Mouse (Mus musculus) heart, postnatal 0 days (tissue): ENCODE measurements around the gene Tmem8b. TPM values are rescaled to one million over a fixed set of nuclear protein-coding genes. Genes with fewer than 3 reads are reported as not detected.

Experiments
- ATAC-seq: fragments of 200-750 bp; cut with Nextera tagmentation; 2 replicates; pipeline ENCODE4 v1.8.0; 2017; ENCODE audit warnings: low read depth, moderate number of reproducible peaks, moderate library complexity; ENCODE audit not compliant: insufficient read depth
- DNase-seq: peaks from one replicate; pipeline ENCODE4 v3.0.0-alpha.2; 2016; ENCODE audit warnings: low spot score
- H3K27ac ChIP-seq: fragments of 300-500 bp; sonication (generic); 2 replicates; pipeline ENCODE4 v1.5.1; 2014; ENCODE audit warnings: low read depth, mild to moderate bottlenecking
- H3K27me3 ChIP-seq: fragments of 300-500 bp; sonication (generic); 2 replicates; pipeline ENCODE4 v1.6.1; 2014; ENCODE audit warnings: low read length, mixed read lengths; ENCODE audit not compliant: control insufficient read depth, insufficient read depth
- H3K36me3 ChIP-seq: fragments of 300-500 bp; sonication (generic); replicated peaks from 2 replicates; pipeline ENCODE4 v1.6.1; 2014; ENCODE audit warnings: low read length, mixed read lengths; ENCODE audit not compliant: control insufficient read depth, insufficient read depth
- H3K4me1 ChIP-seq: fragments of 300-500 bp; sonication (generic); 2 replicates; pipeline ENCODE4 v1.6.1; 2014; ENCODE audit warnings: antibody characterized with exemption; ENCODE audit not compliant: control insufficient read depth, insufficient read depth
- H3K4me2 ChIP-seq: fragments of 300-500 bp; sonication (generic); 2 replicates; pipeline ENCODE4 v1.6.1; 2014; ENCODE audit warnings: low read depth, mild to moderate bottlenecking, low read length, moderate library complexity
- H3K4me3 ChIP-seq: fragments of 300-500 bp; sonication (generic); 2 replicates; pipeline ENCODE4 v1.5.1; 2014; ENCODE audit warnings: low read depth, low read length
- H3K9ac ChIP-seq: fragments of 300-500 bp; sonication (generic); replicated peaks from 2 replicates; pipeline ENCODE4 v1.6.1; 2014; ENCODE audit warnings: low read depth, low read length, mixed read lengths
- H3K9me3 ChIP-seq: fragments of 300-500 bp; sonication (generic); replicated peaks from 2 replicates; pipeline ENCODE4 v1.6.1; 2016; ENCODE audit warnings: low read length; ENCODE audit not compliant: control insufficient read depth
- CTCF ChIP-seq: IDR thresholded peaks from 2 replicates; pipeline ENCODE4 v1.5.1; 2016; ENCODE audit warnings: antibody characterized with exemption, control low read depth, low read depth
- EP300 ChIP-seq: IDR thresholded peaks from 2 replicates; pipeline ENCODE4 v1.6.1; 2016; ENCODE audit warnings: antibody characterized with exemption, low read depth
- WGBS: fragments of 180-500 bp; shearing (Covaris S2); extraction: QIAGEN DNeasy Blood & Tissue Kit; methylation state at CpG from one replicate; pipeline ENCODE4 v1.1.7; 2014; 5-methylcytosine and 5-hydroxymethylcytosine counted together
- polyA plus RNA-seq: library from polyadenylated mRNA; unstranded; fragments of >200 nt; fragmentation: Nextera tagmentation; extraction: Ambion mirVana; gene quantifications from 2 replicates; pipeline ENCODE4 v1.2.1, GENCODE M21; 2015
- total RNA-seq: library from RNA; depleted of rRNA; stranded (reverse); fragments of >200 nt; gene quantifications from 2 replicates; pipeline ENCODE4 v1.2.3, GENCODE M21; 2014; ENCODE audit warnings: low replicate concordance

The Tmem8b gene
- total and polyA plus RNA-seq, 2 experiments from 2014 or later: 4.9 to 24.9 TPM

GRCm38 (mm10) chr4:43726228-43726993 lies 57.6 kb downstream of the Tmem8b start:
- H3K36me3 ChIP-seq: no peaks in the 10 kb centered on the region
- peaks cover 46% of the 10 kb centered on the region for H3K4me1 ChIP-seq
- TF ChIP-seq EP300 (no peak), CTCF (no peak)
- DNase-seq: no peak
- H3K4me3 ChIP-seq: no peak overlapping the region
- no peak overlapping the region for H3K4me2 ChIP-seq
- H3K27ac ChIP-seq: peak overlapping the region; percentile 97
- H3K27me3 ChIP-seq: no peaks in the 10 kb centered on the region
- ATAC-seq: no peak
- no peaks in the 10 kb centered on the region for H3K9me3 ChIP-seq
- 0 out of 2 replicates have a peak overlapping the region, but pooled peaks have one; percentile 16 for H3K9ac ChIP-seq
- WGBS: 49% methylated on average over 12 of the region's 12 CpGs

- Histone ChIP-seq H3K9ac (0 out of 2 replicates have a peak within 1 kb of the TSS, but pooled peaks have one; percentile 16), H3K4me2 (peak within 1 kb of the TSS; percentile 10; the same call in 1 of the 2 replicates), H3K4me1 (peaks cover 47% of the 10 kb centered on the region), H3K27me3 (no peaks in the 10 kb centered on the region), H3K9me3 (no peaks in the 10 kb centered on the region), H3K4me3 (no peak within 1 kb of the TSS), H3K27ac (peak within 1 kb of the TSS; percentile 97), H3K36me3 (no peaks in the 10 kb centered on the region)
- TF ChIP-seq CTCF (no peak), EP300 (no peak; the same call in 1 of the 2 replicates)
- WGBS: 15% methylated on average over 3 of the region's 3 CpGs
- ATAC-seq: peak; percentile 66
- peak; percentile 87 for DNase-seq
These were observed 58.2 kb downstream of the Tmem8b start, which contains the start of gene Hrct1 for GRCm38 (mm10) chr4:43726995-43727394. TSS of gene Hrct1 (plus strand) at chr4:43727188.

DNA sequence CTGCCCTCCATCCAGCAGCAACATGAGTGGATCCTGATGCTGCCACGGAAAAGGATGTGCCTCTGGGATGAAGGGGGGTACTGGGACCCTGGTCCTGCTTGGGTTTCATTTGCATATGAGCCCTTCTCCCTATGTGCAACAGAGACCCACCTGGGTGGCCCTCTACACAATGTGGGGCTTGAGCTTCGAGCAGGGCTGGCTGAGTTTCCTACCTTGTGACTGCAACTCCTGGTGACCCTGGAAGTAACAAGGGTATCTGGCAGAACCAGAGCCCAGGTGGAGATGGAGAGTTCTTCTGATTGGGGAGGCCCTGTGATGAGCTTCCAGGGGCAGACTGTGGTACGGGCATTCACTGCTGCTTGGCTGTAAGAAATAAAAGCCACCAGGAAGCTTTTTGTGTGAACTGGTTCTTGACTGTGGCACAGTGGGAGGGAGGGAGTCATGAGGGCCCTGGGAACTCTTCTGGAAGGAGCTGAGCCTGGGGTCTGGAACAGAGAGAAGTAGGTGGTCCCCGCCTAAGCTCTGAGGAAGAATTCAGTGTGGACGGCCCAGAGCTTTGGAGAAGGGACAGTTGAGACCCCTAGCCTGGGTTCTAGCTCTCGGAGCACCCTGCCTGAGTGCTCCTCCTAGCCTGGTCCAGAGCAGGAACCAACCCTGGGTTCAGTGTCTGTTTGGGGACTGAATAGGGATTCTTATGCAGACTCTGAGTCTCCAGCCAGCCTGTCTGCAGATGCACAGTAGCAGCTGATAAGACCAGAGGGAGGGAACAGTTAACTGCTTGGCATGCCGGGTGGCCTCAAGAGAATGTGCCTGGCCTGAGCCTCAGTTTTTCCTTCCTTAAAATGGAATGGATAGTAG lies 59.2 kb downstream of the Tmem8b start:
- TF ChIP-seq EP300 (no peak), CTCF (no peak)
- DNase-seq: no peak
- Histone ChIP-seq H3K9ac (no peak overlapping the region), H3K36me3 (no peaks in the 10 kb centered on the region), H3K27me3 (no peaks in the 10 kb centered on the region), H3K9me3 (no peaks in the 10 kb centered on the region), H3K4me2 (peak overlapping the region; percentile 10; the same call in 1 of the 2 replicates), H3K4me1 (peaks cover 56% of the 10 kb centered on the region), H3K27ac (peak overlapping the region; percentile 97), H3K4me3 (no peak overlapping the region)
- peak; percentile 24 for ATAC-seq
- 45% methylated on average over 7 of the region's 7 CpGs for WGBS

DNA sequence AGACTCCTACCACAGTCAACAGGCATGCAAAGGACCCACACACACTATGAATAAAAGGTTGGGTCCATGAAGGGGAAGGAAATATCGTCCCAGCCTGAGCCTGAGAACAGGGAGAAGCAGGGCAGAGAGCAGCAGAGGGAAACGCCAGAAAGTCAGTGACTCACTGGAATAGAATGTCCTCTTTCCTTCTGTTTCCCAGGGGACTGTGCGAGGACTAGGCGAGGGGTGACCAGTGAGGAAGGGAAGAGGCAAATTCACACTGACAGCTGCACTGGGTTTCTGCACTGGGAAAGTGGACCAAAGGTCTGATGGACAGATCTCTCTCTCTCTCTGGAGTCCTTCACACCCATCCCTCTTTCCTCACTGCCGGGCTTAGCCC lies 59.8 kb downstream of the Tmem8b start:
- Histone ChIP-seq H3K9me3 (no peaks in the 10 kb centered on the region), H3K27me3 (no peaks in the 10 kb centered on the region), H3K36me3 (no peaks in the 10 kb centered on the region), H3K4me1 (peaks cover 61% of the 10 kb centered on the region), H3K9ac (no peak overlapping the region), H3K27ac (peak overlapping the region; percentile 97), H3K4me3 (no peak overlapping the region), H3K4me2 (peak overlapping the region; percentile 26; the same call in 1 of the 2 replicates)
- peak; percentile 77 for ATAC-seq
- DNase-seq: peak; percentile 94
- 5% methylated on average over 5 of the region's 5 CpGs for WGBS
- no peak for TF ChIP-seq CTCF
- TF ChIP-seq EP300: peak; percentile 98

- Histone ChIP-seq H3K9ac (no peak overlapping the region), H3K4me1 (peaks cover 61% of the 10 kb centered on the region), H3K36me3 (no peaks in the 10 kb centered on the region), H3K27me3 (no peaks in the 10 kb centered on the region), H3K4me3 (no peak overlapping the region), H3K9me3 (no peaks in the 10 kb centered on the region), H3K27ac (peak overlapping the region; percentile 97), H3K4me2 (peak overlapping the region; percentile 26; the same call in 1 of the 2 replicates)
- no peak for TF ChIP-seq EP300
- no peak for TF ChIP-seq CTCF
- 0 out of 2 replicates have a peak, but pooled peaks have one; percentile 0 for ATAC-seq
- 25% methylated on average over 3 of the region's 3 CpGs for WGBS
- peak; percentile 52 for DNase-seq
These were observed 60.4 kb downstream of the Tmem8b start for GRCm38 (mm10) chr4:43729126-43729525.
